Mouse (Mus musculus) kidney, adult 2 months (tissue): ENCODE measurements around the gene Mrpl4. TPM values are rescaled to one million over a fixed set of nuclear protein-coding genes. Genes with fewer than 3 reads are reported as not detected.

ENCODE experiments used
- DNase-seq: peaks from one replicate; pipeline ENCODE4 v3.0.0; 2021
- H3K27ac ChIP-seq: fragments of 200-500 bp; 2 replicates; pipeline ENCODE4 v1.5.1; 2012; ENCODE audit warnings: low read depth, low read length, control low read depth, inconsistent platforms; ENCODE audit not compliant: insufficient read depth
- H3K27me3 ChIP-seq: fragments of 200-500 bp; replicated peaks from 2 replicates; pipeline ENCODE4 v1.6.1; 2012; ENCODE audit warnings: mild to moderate bottlenecking, moderate library complexity, low read length, inconsistent platforms; ENCODE audit not compliant: control insufficient read depth, insufficient read depth
- H3K36me3 ChIP-seq: fragments of 200-500 bp; 2 replicates; pipeline ENCODE4 v1.6.1; 2012; ENCODE audit warnings: mild to moderate bottlenecking, moderate library complexity, low read length, inconsistent platforms; ENCODE audit not compliant: control insufficient read depth, insufficient read depth
- H3K4me1 ChIP-seq: fragments of 200-500 bp; 2 replicates; pipeline ENCODE4 v1.6.1; 2011; ENCODE audit warnings: low read length; ENCODE audit not compliant: control insufficient read depth, insufficient read depth
- H3K4me3 ChIP-seq: fragments of 200-500 bp; 2 replicates; pipeline ENCODE4 v1.5.1; 2011; ENCODE audit warnings: mild to moderate bottlenecking, low read depth, low read length, control low read depth; ENCODE audit not compliant: insufficient read depth
- CTCF ChIP-seq: fragments of 200-500 bp; conservative IDR thresholded peaks from 2 replicates; pipeline ENCODE4 v1.5.1; 2011; ENCODE audit warnings: low read depth, mild to moderate bottlenecking, control low read depth, low read length, moderate library complexity, mixed read lengths; ENCODE audit not compliant: insufficient read depth, insufficient read length
- POLR2A ChIP-seq: fragments of 200-500 bp; IDR thresholded peaks from one replicate; pipeline ENCODE4 v1.6.1; 2011; ENCODE audit warnings: low read depth, low read length, control low read depth
- WGBS: fragments of 180-500 bp; shearing (Covaris S2); methylation state at CpG from one replicate; pipeline ENCODE4 v1.1.7; 2018; 5-methylcytosine and 5-hydroxymethylcytosine counted together
- polyA plus RNA-seq: library from polyadenylated mRNA; depleted of rRNA; stranded (reverse); fragments of >200 nt; gene quantifications from 2 replicates; pipeline ENCODE4 v1.2.3, GENCODE M21; 2012

The Mrpl4 gene
- polyA plus RNA-seq, 1 experiment = 213 TPM

DNA sequence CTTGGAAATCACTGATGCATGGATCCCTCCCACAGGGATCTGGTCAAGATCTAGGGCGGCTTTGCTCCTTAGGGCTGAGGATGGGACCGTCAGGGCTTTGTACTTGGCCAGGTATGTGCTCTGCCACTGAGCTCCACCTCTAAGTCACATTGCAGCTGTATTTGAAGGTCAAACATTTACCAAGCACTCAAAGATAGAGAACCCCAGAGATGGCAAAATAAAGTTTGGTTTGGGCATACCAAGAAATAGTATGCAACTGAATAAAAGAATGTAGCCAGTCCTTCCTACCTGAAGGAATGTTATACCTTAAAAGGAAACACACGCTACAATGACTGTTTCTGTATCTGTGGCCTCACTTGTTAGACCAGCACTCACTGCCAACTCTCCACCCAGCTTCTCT is 18.8 kb downstream of the Mrpl4 start:
- whole genome bisulfite sequencing = 80% methylated on average over 3 of the region's 3 CpGs
- DNase-seq = no peak
- TF ChIP-seq CTCF (no peak), POLR2A (no peak)
- Histone ChIP-seq H3K27ac (no peak overlapping the region), H3K27me3 (no peaks in the 10 kb centered on the region), H3K36me3 (no peaks in the 10 kb centered on the region), H3K4me3 (no peak overlapping the region), H3K4me1 (no peaks in the 10 kb centered on the region)

DNA sequence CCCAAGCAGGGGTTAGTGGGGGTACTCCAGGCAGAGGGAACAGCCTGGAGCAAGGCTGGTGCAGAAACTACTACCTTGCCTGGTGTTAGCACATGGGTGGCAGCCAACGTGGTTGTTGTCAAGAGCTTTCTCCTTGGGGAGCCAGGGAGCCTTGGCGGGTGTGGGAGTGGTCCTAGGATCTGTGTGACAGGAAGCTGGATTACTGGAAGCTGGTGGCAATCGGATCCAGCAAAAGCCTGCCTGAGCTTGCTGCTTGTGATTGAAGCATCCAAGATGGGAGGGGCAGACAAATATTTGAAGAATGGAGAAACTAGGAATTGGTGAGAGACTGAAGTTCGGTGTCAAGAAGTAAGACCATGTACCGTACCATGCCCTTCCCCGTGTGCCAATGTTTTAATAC is 19.8 kb downstream of the Mrpl4 start:
- Histone ChIP-seq H3K4me3 (no peak overlapping the region), H3K27ac (no peak overlapping the region), H3K4me1 (no peaks in the 10 kb centered on the region), H3K36me3 (no peaks in the 10 kb centered on the region), H3K27me3 (no peaks in the 10 kb centered on the region)
- 65% methylated on average over 6 of the region's 6 CpGs for WGBS
- DNase-seq = no peak
- TF ChIP-seq CTCF (no peak), POLR2A (no peak)

DNA sequence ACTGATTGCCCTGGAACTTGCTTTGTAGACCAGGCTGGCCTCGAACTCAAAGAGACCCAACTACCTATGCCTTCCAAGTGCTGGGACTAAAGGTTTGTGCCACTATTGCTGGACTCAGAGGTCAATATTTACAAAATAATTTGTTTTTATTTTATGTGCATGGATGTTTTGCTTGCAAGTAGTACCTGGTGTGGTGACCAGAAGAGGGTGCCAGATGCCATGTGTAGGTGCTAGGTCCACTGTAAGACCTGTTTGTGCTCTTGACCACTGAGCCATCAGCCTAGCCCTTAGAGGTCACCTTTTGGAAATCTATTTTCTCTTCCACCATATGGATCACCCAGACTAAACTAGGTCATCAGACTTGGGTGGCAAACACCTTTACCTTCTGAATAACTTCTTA is 20.2 kb downstream of the Mrpl4 start:
- TF ChIP-seq CTCF (peak; percentile 39; the same call in 1 of the 2 replicates), POLR2A (no peak)
- DNase-seq = no peak
- Histone ChIP-seq H3K27me3 (no peaks in the 10 kb centered on the region), H3K27ac (no peak overlapping the region), H3K4me3 (no peak overlapping the region), H3K36me3 (no peaks in the 10 kb centered on the region), H3K4me1 (no peaks in the 10 kb centered on the region)
- WGBS = 86% methylated on average over 1 of the region's 1 CpGs

DNA sequence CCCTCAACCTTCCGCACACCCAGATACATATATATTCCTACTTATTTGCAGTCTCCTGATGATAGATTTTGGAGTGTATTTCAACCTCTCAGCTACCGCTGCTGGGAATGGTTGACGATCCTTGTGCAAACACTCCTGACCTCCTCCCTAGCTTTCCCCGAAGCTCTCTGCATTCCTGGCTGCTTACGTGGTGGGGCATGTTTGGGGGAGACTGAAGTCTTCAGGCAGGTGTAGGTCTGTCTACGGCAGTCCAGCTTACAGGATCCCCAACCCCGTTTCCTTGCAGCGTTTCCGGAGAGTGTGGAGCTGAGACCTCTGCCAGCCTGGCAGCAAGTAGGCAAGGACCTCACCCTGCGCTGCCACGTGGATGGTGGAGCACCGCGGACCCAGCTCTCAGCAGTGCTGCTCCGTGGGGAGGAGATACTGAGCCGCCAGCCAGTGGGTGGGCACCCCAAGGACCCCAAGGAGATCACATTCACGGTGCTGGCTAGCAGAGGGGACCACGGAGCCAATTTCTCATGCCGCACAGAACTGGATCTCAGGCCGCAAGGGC is 22.8 kb downstream of the Mrpl4 start:
- 81% methylated on average over 19 of the region's 19 CpGs for WGBS
- DNase-seq = no peak
- Histone ChIP-seq H3K36me3 (no peaks in the 10 kb centered on the region), H3K27me3 (no peaks in the 10 kb centered on the region), H3K27ac (no peak overlapping the region), H3K4me3 (no peak overlapping the region), H3K4me1 (peaks cover 4% of the 10 kb centered on the region; the same call in 1 of the 2 replicates)
- TF ChIP-seq CTCF = no peak
- no peak for TF ChIP-seq POLR2A

DNA sequence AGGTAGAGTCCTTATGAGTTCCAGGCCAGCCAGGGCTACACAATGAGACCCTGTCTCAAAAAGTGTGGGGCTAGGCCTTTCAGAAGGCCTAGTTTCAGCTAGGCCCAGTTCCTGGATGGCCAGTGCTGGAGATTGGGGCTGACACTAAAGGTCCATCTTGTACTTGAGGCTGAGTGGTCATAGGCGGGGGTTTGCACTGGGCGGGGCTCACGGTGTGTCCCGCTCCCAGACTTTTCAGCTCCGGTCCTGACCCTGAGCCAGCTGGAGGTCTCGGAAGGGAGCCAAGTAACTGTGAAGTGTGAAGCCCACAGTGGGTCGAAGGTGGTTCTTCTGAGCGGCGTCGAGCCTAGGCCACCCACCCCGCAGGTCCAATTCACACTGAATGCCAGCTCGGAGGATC is 24.3 kb downstream of the Mrpl4 start:
- DNase-seq = no peak
- H3K4me1 ChIP-seq = peaks cover 4% of the 10 kb centered on the region; the same call in 1 of the 2 replicates
- H3K27ac ChIP-seq = no peak overlapping the region
- no peaks in the 10 kb centered on the region for H3K27me3 ChIP-seq
- no peaks in the 10 kb centered on the region for H3K36me3 ChIP-seq
- H3K4me3 ChIP-seq = no peak overlapping the region
- WGBS = 88% methylated on average over 12 of the region's 12 CpGs
- TF ChIP-seq POLR2A (no peak), CTCF (no peak)

DNA sequence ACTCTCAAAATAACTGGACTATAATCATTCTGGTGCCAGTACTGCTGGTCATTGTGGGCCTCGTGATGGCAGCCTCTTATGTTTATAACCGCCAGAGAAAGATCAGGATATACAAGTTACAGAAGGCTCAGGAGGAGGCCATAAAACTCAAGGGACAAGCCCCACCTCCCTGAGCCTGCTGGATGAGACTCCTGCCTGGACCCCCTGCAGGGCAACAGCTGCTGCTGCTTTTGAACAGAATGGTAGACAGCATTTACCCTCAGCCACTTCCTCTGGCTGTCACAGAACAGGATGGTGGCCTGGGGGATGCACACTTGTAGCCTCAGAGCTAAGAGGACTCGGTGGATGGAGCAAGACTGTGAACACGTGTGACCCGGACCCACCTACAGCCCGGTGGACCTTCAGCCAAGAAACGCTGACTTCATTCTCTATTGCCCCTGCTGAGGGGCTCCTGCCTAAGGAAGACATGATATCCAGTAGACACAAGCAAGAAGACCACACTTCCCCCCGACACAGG is 25.3 kb downstream of the Mrpl4 start:
- Histone ChIP-seq H3K27ac (no peak overlapping the region), H3K36me3 (no peaks in the 10 kb centered on the region), H3K27me3 (no peaks in the 10 kb centered on the region), H3K4me3 (no peak overlapping the region), H3K4me1 (peaks cover 4% of the 10 kb centered on the region; the same call in 1 of the 2 replicates)
- no peak for DNase-seq
- TF ChIP-seq POLR2A (no peak), CTCF (no peak)
- WGBS = 75% methylated on average over 8 of the region's 8 CpGs

DNA sequence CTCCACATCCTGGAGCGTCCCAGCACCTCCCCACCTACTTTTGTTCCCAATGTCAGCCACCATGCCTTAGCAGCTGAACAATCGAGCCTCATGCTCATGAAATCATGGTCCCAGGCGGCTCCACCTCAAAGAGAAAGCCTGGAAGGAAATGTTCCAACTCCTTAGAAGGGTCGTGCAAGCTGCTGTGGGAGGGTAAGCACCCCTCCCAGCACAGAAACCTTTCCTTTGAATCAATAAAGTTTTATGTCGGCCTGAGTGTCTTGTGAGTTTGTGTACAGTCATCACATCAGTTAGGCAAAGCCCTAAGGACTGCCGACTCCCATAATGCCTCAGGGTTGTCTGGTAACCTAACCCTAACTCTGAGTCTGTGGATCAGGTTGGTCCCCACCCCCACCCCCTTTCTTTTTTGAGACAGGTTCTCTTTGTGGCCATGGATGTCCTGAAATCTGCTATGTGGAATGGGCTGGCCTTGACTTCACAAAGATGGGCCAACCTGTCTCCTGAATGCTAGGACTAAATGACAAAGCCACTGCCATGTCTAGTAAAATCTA is 26.1 kb downstream of the Mrpl4 start:
- H3K36me3 ChIP-seq = no peaks in the 10 kb centered on the region
- no peaks in the 10 kb centered on the region for H3K27me3 ChIP-seq
- no peak for TF ChIP-seq POLR2A
- no peak for TF ChIP-seq CTCF
- H3K27ac ChIP-seq = no peak overlapping the region
- no peak overlapping the region for H3K4me3 ChIP-seq
- H3K4me1 ChIP-seq = peaks cover 4% of the 10 kb centered on the region; the same call in 1 of the 2 replicates
- WGBS = 77% methylated on average over 6 of the region's 6 CpGs
- no peak for DNase-seq
